In genomic region chr13:45239153-45239552, GRCm38 (mm10) we compare ENCODE assay signal across 9 mouse cellular contexts.
DNase-seq lines count a peak whose midpoint lies in the region; ATAC-seq and TF ChIP-seq lines count a peak whose summit lies in the region.
"Had no signal": no experiment of that assay in that cellular context is flagged by ENCODE, and none has a peak within 500 bp of the region (broad histone marks: within the 10 kb centered on the region; RNA-seq: fewer than 3 reads in every experiment).

No protein-coding gene starts in this region.

- DNase-seq in hindbrain, embryonic 11.5 days (ENCODE audit: low spot score), result no peak
- DNase-seq in kidney, adult 8-10 months, result peak; percentile 76 to 77
- DNase-seq in right cerebral cortex, postnatal 14 days, result peak; percentile 22
- DNase-seq in thymus, adult 2 months, result no peak
- DNase-seq in spleen, postnatal 14 days (ENCODE audit: low spot score in 2 of 2), result no peak

- H3K27me3 ChIP-seq in hindbrain, embryonic 15.5 days, result no peaks in the 10 kb centered on the region
- H3K27me3 ChIP-seq in hindbrain, embryonic 11.5 days (ENCODE audit: control insufficient read depth, insufficient read depth, low read length), result no peaks in the 10 kb centered on the region
- no peaks in the 10 kb centered on the region for H3K27me3 ChIP-seq in limb, embryonic 13.5 days
- no peaks in the 10 kb centered on the region for H3K27me3 ChIP-seq in thymus, adult 2 months (ENCODE audit: control insufficient read depth, insufficient read depth, low read length)
- H3K27me3 ChIP-seq: lung, embryonic 15.5 days had no signal

- no peak overlapping the region; the same call in 1 of the 2 replicates for H3K27ac ChIP-seq in hindbrain, embryonic 15.5 days (replicated peaks)
- no peak overlapping the region for H3K27ac ChIP-seq in hindbrain, embryonic 11.5 days (ENCODE audit: low read depth, low read length)
- H3K27ac ChIP-seq in brown adipose tissue, adult 24 weeks (replicated peaks; ENCODE audit: low read depth, low read length), result peak overlapping the region; percentile 71
- H3K27ac ChIP-seq in limb, embryonic 13.5 days, result peak overlapping the region; percentile 1; the same call in 1 of the 2 replicates
- H3K27ac ChIP-seq in thymus, adult 2 months (ENCODE audit: control insufficient read depth, insufficient read depth, low read length), result no peak overlapping the region
- H3K27ac ChIP-seq: lung, embryonic 15.5 days had no signal

- H3K36me3 ChIP-seq in hindbrain, embryonic 15.5 days, result no peaks in the 10 kb centered on the region
- H3K36me3 ChIP-seq in hindbrain, embryonic 11.5 days (ENCODE audit: control insufficient read depth, insufficient read depth, low read length), result no peaks in the 10 kb centered on the region
- no peaks in the 10 kb centered on the region for H3K36me3 ChIP-seq in limb, embryonic 13.5 days
- no peaks in the 10 kb centered on the region for H3K36me3 ChIP-seq in thymus, adult 2 months (ENCODE audit: control insufficient read depth, insufficient read depth, low read length)
- H3K36me3 ChIP-seq: lung, embryonic 15.5 days had no signal

- 36% methylated on average over 9 of the region's 9 CpGs for WGBS in hindbrain, embryonic 15.5 days
- 84% methylated on average over 9 of the region's 9 CpGs for WGBS in hindbrain, embryonic 11.5 days
- 36% methylated on average over 9 of the region's 9 CpGs for WGBS in limb, embryonic 13.5 days
- WGBS in thymus, adult 2 months, result 85% methylated on average over 9 of the region's 9 CpGs

- no peak for TF ChIP-seq POLR2A in thymus, adult 2 months (IDR thresholded peaks at IDR 0.05; ENCODE audit: control insufficient read depth, extremely low read depth, insufficient read depth, low read length, poor library complexity)

- H3K4me1 ChIP-seq in hindbrain, embryonic 15.5 days (replicated peaks), result peaks cover 8% of the 10 kb centered on the region
- no peaks in the 10 kb centered on the region for H3K4me1 ChIP-seq in hindbrain, embryonic 11.5 days (replicated peaks; ENCODE audit: control insufficient read depth, insufficient read depth, low read length)
- peaks cover 9% of the 10 kb centered on the region; the same call in 1 of the 2 replicates for H3K4me1 ChIP-seq in brown adipose tissue, adult 24 weeks (ENCODE audit: control insufficient read depth, insufficient read depth, insufficient read length, low read length)
- H3K4me1 ChIP-seq in limb, embryonic 13.5 days, result peaks cover 24% of the 10 kb centered on the region
- H3K4me1 ChIP-seq in thymus, adult 2 months (replicated peaks; ENCODE audit: control insufficient read depth, insufficient read depth, low read length), result no peaks in the 10 kb centered on the region
- H3K4me1 ChIP-seq: lung, embryonic 15.5 days had no signal

- H3K9ac ChIP-seq in hindbrain, embryonic 15.5 days, result no peak overlapping the region
- no peak overlapping the region for H3K9ac ChIP-seq in hindbrain, embryonic 11.5 days (ENCODE audit: low read depth, low read length)
- H3K9ac ChIP-seq in limb, embryonic 13.5 days, result no peak overlapping the region; the same call in 1 of the 2 replicates
- H3K9ac ChIP-seq: lung, embryonic 15.5 days had no signal

- no peak overlapping the region for H3K4me3 ChIP-seq in hindbrain, embryonic 15.5 days
- no peak overlapping the region for H3K4me3 ChIP-seq in hindbrain, embryonic 11.5 days (ENCODE audit: low read depth, low read length)
- H3K4me3 ChIP-seq in brown adipose tissue, adult 24 weeks (ENCODE audit: insufficient read depth, low read depth, low read length), result peak overlapping the region; percentile 31; the same call in 1 of the 2 replicates
- no peak overlapping the region for H3K4me3 ChIP-seq in limb, embryonic 13.5 days
- H3K4me3 ChIP-seq in thymus, adult 2 months (ENCODE audit: control insufficient read depth, insufficient read depth, low read length), result no peak overlapping the region
- H3K4me3 ChIP-seq: lung, embryonic 15.5 days had no signal

- H3K4me2 ChIP-seq in hindbrain, embryonic 15.5 days, result peak overlapping the region; percentile 17
- H3K4me2 ChIP-seq in hindbrain, embryonic 11.5 days (replicated peaks; ENCODE audit: low read depth, low read length), result no peak overlapping the region
- peak overlapping the region; percentile 41 for H3K4me2 ChIP-seq in limb, embryonic 13.5 days (replicated peaks)
- H3K4me2 ChIP-seq: lung, embryonic 15.5 days had no signal

- TF ChIP-seq CTCF in thymus, adult 2 months (IDR thresholded peaks at IDR 0.05; ENCODE audit: borderline replicate concordance, control insufficient read depth, extremely low read depth, insufficient read depth, low read length, poor library complexity), result no peak

- peak; percentile 61; the same call in 1 of the 2 replicates for ATAC-seq in hindbrain, embryonic 15.5 days (ENCODE audit: low FRiP score, low read depth)
- no peak for ATAC-seq in hindbrain, embryonic 11.5 days (ENCODE audit: low FRiP score)
- no peak for ATAC-seq in limb, embryonic 13.5 days (ENCODE audit: low FRiP score, low read depth)

- no peaks in the 10 kb centered on the region for H3K9me3 ChIP-seq in hindbrain, embryonic 15.5 days
- H3K9me3 ChIP-seq in hindbrain, embryonic 11.5 days (ENCODE audit: control insufficient read depth, low read length), result no peaks in the 10 kb centered on the region
- no peaks in the 10 kb centered on the region for H3K9me3 ChIP-seq in limb, embryonic 13.5 days
- H3K9me3 ChIP-seq: lung, embryonic 15.5 days had no signal

Comparison
In these comparisons a context has a peak if more than half of its experiments do, and no peak if none do; other contexts are left out.
1. H3K27ac ChIP-seq: peak in brown adipose tissue, adult 24 weeks (single experiment) and limb, embryonic 13.5 days (single experiment); none in hindbrain, embryonic 15.5 days (single experiment), hindbrain, embryonic 11.5 days (single experiment) and thymus, adult 2 months (single experiment).
2. DNase-seq: peak in kidney, adult 8-10 months (2 of 2) and right cerebral cortex, postnatal 14 days (single experiment); none in hindbrain, embryonic 11.5 days (single experiment), thymus, adult 2 months (single experiment) and spleen, postnatal 14 days (0 of 2).